Mouse (Mus musculus) layer of hippocampus, adult 8-10 months (tissue): ENCODE measurements around the gene Mindy4b-ps. TPM values are rescaled to one million over a fixed set of nuclear protein-coding genes. Genes with fewer than 3 reads are reported as not detected.
A peak's percentile ranks its signal among the peaks of the same experiment; 100 is the strongest.

Experiments used
- DNase-seq, 2 experiments: peaks; one replicate each; pipeline ENCODE4 v3.0.0; 2022; ENCODE audit warnings: low spot score in 2 of 2
- total RNA-seq, 4 experiments: library from RNA; stranded (reverse); gene quantifications; 2 replicates each; pipeline ENCODE4 v1.2.4; 2022

The Mindy4b-ps gene
- total RNA-seq, 4 experiments from 2014 or later, result 1.1 to 2.6 (median 1.2) TPM

GRCm38 (mm10) chr3:58785863-58786262 is 36.2 kb downstream of the Mindy4b-ps start:
- DNase-seq, result peak; percentile 75 to 80

- no peak for DNase-seq
These were observed 37.7 kb downstream of the Mindy4b-ps start for GRCm38 (mm10) chr3:58784219-58785092.

GRCm38 (mm10) chr3:58783602-58784218 is 38.4 kb downstream of the Mindy4b-ps start:
- no peak for DNase-seq

GRCm38 (mm10) chr3:58756429-58756828 is 65.7 kb downstream of the Mindy4b-ps start:
- DNase-seq, result no peak

- no peak for DNase-seq
These were observed 66.3 kb downstream of the Mindy4b-ps start for GRCm38 (mm10) chr3:58755769-58756168.

- DNase-seq, result no peak
These were observed 67.8 kb downstream of the Mindy4b-ps start for GRCm38 (mm10) chr3:58754361-58754760.

- DNase-seq, result no peak
These were observed 70.1 kb downstream of the Mindy4b-ps start for GRCm38 (mm10) chr3:58751818-58752620.

GRCm38 (mm10) chr3:58748724-58749123 is 73.4 kb downstream of the Mindy4b-ps start:
- no peak for DNase-seq

GRCm38 (mm10) chr3:58747924-58748323 is 74.2 kb downstream of the Mindy4b-ps start:
- DNase-seq, result no peak

- DNase-seq, result no peak
These were observed 82.6 kb downstream of the Mindy4b-ps start for GRCm38 (mm10) chr3:58739536-58739935.

Other genes starting within 250 kb of the Mindy4b-ps start
- gene Selenot, start 245.7 kb downstream of the Mindy4b-ps start, total RNA-seq, result 100 to 1,000 TPM; 140 to 147 (median 145) TPM
- 1 to 10 TPM in 2 of 4 experiments, under 1 TPM in 2; 0.69 to 2.2 (median 1.0) TPM for gene Erich6, start 185.1 kb downstream of the Mindy4b-ps start, total RNA-seq
- gene Siah2, start 129.9 kb downstream of the Mindy4b-ps start, total RNA-seq, result 10 to 100 TPM; 13.7 to 18.5 (median 14.6) TPM
- gene Clrn1, start 63.0 kb upstream of the Mindy4b-ps start, total RNA-seq, result 1 to 10 TPM; 2.2 to 3.6 (median 2.6) TPM
- 10 to 100 TPM; 46.5 to 61.7 (median 54.8) TPM for gene Med12l, start 183.5 kb upstream of the Mindy4b-ps start, total RNA-seq